Mouse (Mus musculus): ENCODE data around the gene Zfp764. TPM values are rescaled to one million over a fixed set of nuclear protein-coding genes. Genes with fewer than 3 reads are reported as not detected.
A peak's percentile ranks its signal among the peaks of the same experiment; 100 is the strongest.
"Not testable (repeated sequence)": the region's sequence is repeated elsewhere in the genome, so short reads cannot be mapped to it uniquely, and the experiment has no call there.

Zfp764 gene
- 4.2 and 6.3 TPM in 2 replicates for polyA plus RNA-seq (2015; fragmentation: Nextera tagmentation; extraction: Ambion mirVana)

DNA sequence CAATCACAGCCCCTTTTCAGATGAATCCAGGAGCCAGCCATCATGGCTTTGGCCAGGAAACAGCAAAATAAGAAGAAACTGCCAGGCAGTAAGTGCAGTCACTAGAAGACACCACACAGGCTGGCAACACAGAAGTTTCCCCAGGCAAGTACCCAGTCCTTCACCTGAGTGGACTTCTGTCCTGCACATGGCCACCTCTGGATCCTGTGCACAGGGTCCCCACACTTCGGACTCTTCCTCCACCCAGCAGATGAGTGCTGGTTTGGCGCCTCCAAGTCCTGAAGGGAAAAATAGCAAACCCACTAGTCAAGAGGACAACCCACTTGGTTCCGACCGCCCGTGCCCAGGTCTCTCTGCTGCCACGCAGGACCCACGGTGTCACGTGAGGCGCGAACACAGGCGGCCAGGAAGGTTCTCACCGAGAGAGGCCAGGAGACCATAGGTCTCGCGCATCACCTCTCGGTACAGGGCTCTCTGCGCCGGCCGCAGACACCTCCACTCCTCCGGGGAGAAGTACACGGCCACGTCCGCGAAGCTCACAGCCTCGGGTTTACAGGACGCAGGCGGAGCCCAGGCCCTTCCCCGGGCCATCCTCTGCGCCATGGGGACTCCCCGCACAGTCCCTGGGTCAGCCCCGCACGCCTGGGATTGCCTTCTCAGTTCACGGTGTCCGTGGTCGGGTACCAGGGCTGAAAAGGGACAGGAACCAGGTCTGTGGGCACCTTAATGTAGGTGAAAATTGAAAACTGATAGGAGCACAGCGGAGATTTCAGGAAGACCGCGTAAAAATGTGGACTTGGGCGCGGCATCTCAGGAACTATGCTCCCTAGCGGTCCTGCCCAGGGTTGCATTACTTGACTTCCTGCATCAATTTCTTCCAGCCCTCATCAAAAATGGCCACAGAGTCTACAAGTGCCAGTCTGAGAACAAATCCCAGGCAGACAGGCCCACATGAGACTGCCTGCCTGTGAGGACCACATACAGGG is at the start of gene Zfp764:
Zfp764 (minus strand) TSS at position 821 of the 986 bp plus-strand sequence.
- peak within 1 kb of the TSS; percentile 56 for H3K4me3 ChIP-seq (replicated peaks)
- not testable (repeated sequence) for H3K36me3 ChIP-seq; H3K27me3 ChIP-seq (replicated peaks); H3K9me3 ChIP-seq (replicated peaks)
- peak; percentile 92 for ATAC-seq (ENCODE audit: low FRiP score)
- peaks cover 12% of the 10 kb centered on the region for H3K4me1 ChIP-seq
- H3K9ac ChIP-seq (replicated peaks), result peak within 1 kb of the TSS; percentile 69
- H3K27ac ChIP-seq (replicated peaks), result peak within 1 kb of the TSS; percentile 78
- peak within 1 kb of the TSS; percentile 91 for H3K4me2 ChIP-seq
- WGBS, result 6% methylated on average over 40 of the region's 40 CpGs

DNA sequence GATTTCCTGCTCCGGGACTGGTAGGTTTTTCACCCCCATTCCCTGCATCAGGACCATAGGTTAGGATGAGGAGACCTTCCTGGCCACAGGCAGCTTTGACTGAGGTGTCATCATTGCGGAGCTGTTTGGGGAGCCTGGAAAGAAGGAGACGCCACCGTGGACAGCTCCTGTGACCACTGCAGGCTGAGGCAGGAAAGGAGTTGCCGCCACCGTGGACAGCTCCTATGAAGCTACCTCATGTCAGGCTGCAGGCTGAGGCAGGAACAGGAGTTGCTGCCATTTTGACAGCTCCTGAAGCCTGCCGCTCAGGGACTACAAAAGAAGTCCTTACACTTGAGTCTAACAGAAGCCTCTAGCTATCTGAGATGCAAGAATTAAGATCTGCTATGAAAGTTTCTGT is 48.3 kb upstream of the Zfp764 start:
- Histone ChIP-seq H3K9ac (replicated peaks) (no peak overlapping the region), H3K4me1 (peaks cover 35% of the 10 kb centered on the region), H3K9me3 (replicated peaks) (no peaks in the 10 kb centered on the region), H3K27me3 (replicated peaks) (no peaks in the 10 kb centered on the region), H3K4me2 (no peak overlapping the region), H3K36me3 (peaks cover 37% of the 10 kb centered on the region), H3K4me3 (replicated peaks) (no peak overlapping the region), H3K27ac (replicated peaks) (no peak overlapping the region)
- no peak for ATAC-seq (ENCODE audit: low FRiP score)
- WGBS, result 93% methylated on average over 7 of the region's 7 CpGs

DNA sequence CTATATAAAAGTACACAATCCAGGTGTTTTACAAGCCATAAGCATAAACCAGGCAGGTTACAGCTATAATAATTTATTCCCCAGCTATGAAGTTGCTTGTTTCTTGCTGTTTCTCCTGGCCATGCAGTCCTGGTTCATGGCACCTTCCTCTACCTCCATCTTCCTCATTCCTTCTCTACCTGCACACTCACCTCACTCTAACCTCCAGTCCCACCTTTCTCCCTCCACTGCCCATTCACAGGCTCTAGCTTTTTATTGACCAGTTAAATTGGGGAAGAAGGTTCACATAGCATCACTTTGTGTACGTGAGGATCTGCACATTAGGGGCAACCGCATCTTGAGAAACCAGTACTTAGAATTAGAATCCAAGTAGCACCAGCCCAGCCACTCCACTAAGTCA is 46.4 kb upstream of the Zfp764 start:
- H3K4me1 ChIP-seq, result peaks cover 42% of the 10 kb centered on the region
- H3K36me3 ChIP-seq, result peaks cover 30% of the 10 kb centered on the region
- H3K9ac ChIP-seq (replicated peaks), result no peak overlapping the region
- ATAC-seq (ENCODE audit: low FRiP score), result no peak
- H3K27ac ChIP-seq (replicated peaks), result no peak overlapping the region
- H3K27me3 ChIP-seq (replicated peaks), result no peaks in the 10 kb centered on the region
- H3K4me2 ChIP-seq, result no peak overlapping the region
- no peaks in the 10 kb centered on the region for H3K9me3 ChIP-seq (replicated peaks)
- H3K4me3 ChIP-seq (replicated peaks), result no peak overlapping the region
- 93% methylated on average over 2 of the region's 2 CpGs for whole genome bisulfite sequencing

DNA sequence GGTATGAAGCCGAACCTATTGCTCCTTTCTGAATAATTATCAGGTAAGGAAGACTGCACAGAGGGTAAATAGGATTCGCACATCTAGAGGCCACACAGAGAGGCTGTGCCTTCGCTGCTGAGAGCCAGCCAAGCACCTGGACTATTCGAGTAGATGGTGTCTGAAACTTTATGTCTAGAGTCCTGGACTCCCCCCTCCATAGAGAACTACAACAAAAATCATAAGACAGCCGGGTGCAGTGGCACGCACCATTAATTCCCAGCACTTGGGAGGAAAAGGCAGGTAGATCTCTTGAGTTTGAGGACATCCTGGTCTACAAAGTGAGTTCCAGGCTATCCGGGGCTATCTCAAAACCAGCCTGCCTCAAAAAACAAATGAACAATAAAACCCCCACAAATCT is 43.3 kb upstream of the Zfp764 start:
- Histone ChIP-seq H3K9ac (replicated peaks) (peak overlapping the region; percentile 90), H3K4me3 (replicated peaks) (peak overlapping the region; percentile 87), H3K9me3 (replicated peaks) (no peaks in the 10 kb centered on the region), H3K36me3 (peaks cover 25% of the 10 kb centered on the region), H3K4me1 (peaks cover 49% of the 10 kb centered on the region), H3K27ac (replicated peaks) (peak overlapping the region; percentile 94), H3K27me3 (replicated peaks) (no peaks in the 10 kb centered on the region), H3K4me2 (peak overlapping the region; percentile 83)
- ATAC-seq (ENCODE audit: low FRiP score), result no peak
- WGBS, result 76% methylated on average over 7 of the region's 7 CpGs

DNA sequence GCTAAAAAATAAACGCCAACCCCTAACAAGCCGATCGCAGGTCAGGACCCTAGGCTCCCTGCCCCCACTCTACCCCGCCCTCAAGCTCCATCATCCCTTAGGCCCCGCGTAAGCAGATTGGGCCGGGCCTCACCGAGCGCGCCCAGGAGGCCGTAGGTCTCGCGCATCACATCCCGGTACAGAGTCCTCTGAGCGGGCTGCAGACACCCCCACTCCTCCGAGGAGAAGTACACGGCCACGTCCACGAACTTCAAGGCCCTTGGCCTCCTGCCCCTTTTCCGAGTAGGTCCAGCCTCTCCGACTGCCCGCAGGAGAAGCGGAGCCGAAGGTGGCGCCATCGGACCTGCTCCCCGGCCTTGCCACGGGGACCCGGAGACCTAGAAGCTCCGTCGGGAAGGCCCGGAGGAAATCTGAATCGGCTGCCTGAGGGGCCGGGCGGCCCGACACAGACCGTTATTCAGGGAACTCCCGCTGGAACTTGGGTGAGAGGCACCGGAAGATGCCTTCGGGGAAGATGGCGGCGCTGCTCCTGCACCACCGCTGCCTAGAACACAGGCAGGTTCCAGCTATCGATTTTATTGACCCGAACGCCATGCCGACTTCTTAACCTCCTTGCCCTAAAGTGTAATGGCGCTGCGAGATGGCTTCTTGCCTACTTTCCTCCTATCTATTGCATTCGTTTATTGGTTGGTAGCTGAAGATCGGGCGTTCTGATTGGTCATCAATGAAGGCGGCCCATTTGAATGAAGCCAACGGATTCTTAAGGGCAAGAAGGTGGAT is 42.1 kb upstream of the Zfp764 start, which contains the start of gene Zfp689:
Zfp689 (minus strand) TSS at position 638 of the 780 bp plus-strand sequence.
- peak within 1 kb of the TSS; percentile 83 for H3K4me2 ChIP-seq
- ATAC-seq (ENCODE audit: low FRiP score), result peak; percentile 96
- H3K27ac ChIP-seq (replicated peaks), result peak within 1 kb of the TSS; percentile 94
- H3K9ac ChIP-seq (replicated peaks), result peak within 1 kb of the TSS; percentile 90
- peaks cover 49% of the 10 kb centered on the region for H3K4me1 ChIP-seq
- H3K4me3 ChIP-seq (replicated peaks), result peak within 1 kb of the TSS; percentile 87
- H3K9me3 ChIP-seq (replicated peaks), result no peaks in the 10 kb centered on the region
- under 1% methylated on average over 54 of the region's 54 CpGs for WGBS
- H3K27me3 ChIP-seq (replicated peaks), result no peaks in the 10 kb centered on the region
- peaks cover 32% of the 10 kb centered on the region for H3K36me3 ChIP-seq

- 91% methylated on average over 20 of the region's 20 CpGs for WGBS
- no peak overlapping the region for H3K9ac ChIP-seq (replicated peaks)
- H3K27ac ChIP-seq (replicated peaks), result no peak overlapping the region
- H3K9me3 ChIP-seq (replicated peaks), result no peaks in the 10 kb centered on the region
- peaks cover 9% of the 10 kb centered on the region for H3K4me1 ChIP-seq
- H3K36me3 ChIP-seq, result peaks cover 55% of the 10 kb centered on the region
- H3K27me3 ChIP-seq (replicated peaks), result no peaks in the 10 kb centered on the region
- no peak overlapping the region for H3K4me2 ChIP-seq
- no peak overlapping the region for H3K4me3 ChIP-seq (replicated peaks)
- ATAC-seq (ENCODE audit: low FRiP score), result no peak
Measured at GRCm38 (mm10) chr7:127443976-127444375, 37.4 kb upstream of the Zfp764 start.

DNA sequence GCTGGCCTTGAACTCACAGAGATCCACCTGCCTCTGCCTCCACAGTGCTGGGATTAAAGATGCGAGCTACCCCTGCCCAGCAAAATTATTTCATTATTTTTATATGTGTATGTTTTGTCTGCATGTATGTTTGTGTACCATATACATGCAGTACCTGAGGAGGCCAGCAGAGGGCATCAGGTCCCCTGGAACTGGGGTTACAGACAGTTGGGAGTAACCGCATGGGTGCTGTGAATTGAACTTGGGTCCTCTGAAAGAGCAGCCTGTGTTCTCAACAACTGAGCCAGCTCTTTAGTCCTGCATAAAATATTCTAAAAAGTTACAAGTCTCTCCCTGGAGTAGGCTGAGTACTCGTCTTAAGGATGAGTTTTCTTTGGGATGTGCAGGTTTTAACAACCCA is 31.1 kb upstream of the Zfp764 start:
- no peaks in the 10 kb centered on the region for H3K4me1 ChIP-seq
- H3K4me2 ChIP-seq, result no peak overlapping the region
- H3K27me3 ChIP-seq (replicated peaks), result no peaks in the 10 kb centered on the region
- no peak for ATAC-seq (ENCODE audit: low FRiP score)
- no peak overlapping the region for H3K27ac ChIP-seq (replicated peaks)
- no peak overlapping the region for H3K4me3 ChIP-seq (replicated peaks)
- 85% methylated on average over 3 of the region's 3 CpGs for WGBS
- H3K36me3 ChIP-seq, result peaks cover 17% of the 10 kb centered on the region
- no peak overlapping the region for H3K9ac ChIP-seq (replicated peaks)
- H3K9me3 ChIP-seq (replicated peaks), result 0 out of 2 replicates have a peak, but pooled peaks cover 5% of the 10 kb centered on the region

DNA sequence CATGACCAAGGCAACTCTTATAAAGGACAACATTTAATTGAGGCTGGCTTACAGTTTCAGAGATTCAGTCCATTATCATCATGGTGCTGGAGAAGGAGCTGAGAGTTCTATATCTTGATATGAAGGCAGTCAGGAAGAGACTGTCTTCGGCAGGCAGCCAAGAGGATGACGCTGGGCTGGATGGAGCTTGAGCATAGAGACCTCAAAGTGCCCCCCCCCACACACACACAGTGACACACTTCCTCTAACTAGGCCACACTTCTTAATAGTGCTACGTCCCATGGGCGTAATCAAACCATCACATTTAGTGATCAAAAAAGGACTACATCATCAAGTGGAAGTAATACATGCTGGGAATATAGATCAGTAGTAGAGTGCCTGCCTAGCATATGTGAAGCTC is 28.6 kb upstream of the Zfp764 start:
- WGBS, result 88% methylated on average over 4 of the region's 4 CpGs
- H3K9ac ChIP-seq (replicated peaks), result no peak overlapping the region
- H3K27ac ChIP-seq (replicated peaks), result no peak overlapping the region
- no peak overlapping the region for H3K4me3 ChIP-seq (replicated peaks)
- 0 out of 2 replicates have a peak, but pooled peaks cover 5% of the 10 kb centered on the region for H3K9me3 ChIP-seq (replicated peaks)
- no peaks in the 10 kb centered on the region for H3K27me3 ChIP-seq (replicated peaks)
- no peaks in the 10 kb centered on the region for H3K4me1 ChIP-seq
- H3K4me2 ChIP-seq, result no peak overlapping the region
- peaks cover 2% of the 10 kb centered on the region; the same call in 1 of the 2 replicates for H3K36me3 ChIP-seq
- no peak for ATAC-seq (ENCODE audit: low FRiP score)

DNA sequence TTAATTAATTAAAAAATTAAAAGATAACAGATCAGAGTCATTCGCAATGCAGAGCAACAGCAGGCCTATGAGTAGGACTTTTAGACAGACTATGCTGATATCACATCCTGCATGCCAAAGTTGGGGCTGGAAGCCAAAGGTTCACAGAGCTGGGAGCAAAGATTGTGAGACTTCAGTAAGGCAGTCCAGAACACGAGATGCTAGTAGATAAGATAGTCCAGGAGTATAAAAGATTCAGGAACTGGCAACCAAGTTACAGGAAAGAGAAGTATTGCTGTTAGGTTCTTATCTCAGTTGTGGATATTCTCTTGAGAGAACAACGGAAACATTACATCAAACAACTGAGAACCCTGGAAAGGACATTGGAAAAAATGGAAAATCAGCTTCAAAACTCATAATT is 19.7 kb upstream of the Zfp764 start:
- H3K4me3 ChIP-seq (replicated peaks), result no peak overlapping the region
- H3K4me1 ChIP-seq, result peaks cover 8% of the 10 kb centered on the region
- H3K27ac ChIP-seq (replicated peaks), result no peak overlapping the region
- no peak for ATAC-seq (ENCODE audit: low FRiP score)
- no peak overlapping the region for H3K4me2 ChIP-seq
- H3K9ac ChIP-seq (replicated peaks), result no peak overlapping the region
- H3K36me3 ChIP-seq, result no peaks in the 10 kb centered on the region
- WGBS, result 78% methylated on average over 3 of the region's 3 CpGs
- H3K27me3 ChIP-seq (replicated peaks), result 0 out of 2 replicates have a peak, but pooled peaks cover 5% of the 10 kb centered on the region
- H3K9me3 ChIP-seq (replicated peaks), result no peaks in the 10 kb centered on the region

- no peak overlapping the region for H3K4me2 ChIP-seq
- H3K36me3 ChIP-seq, result no peaks in the 10 kb centered on the region
- 0 out of 2 replicates have a peak, but pooled peaks cover 5% of the 10 kb centered on the region for H3K27me3 ChIP-seq (replicated peaks)
- 83% methylated on average over 2 of the region's 2 CpGs for WGBS
- H3K4me3 ChIP-seq (replicated peaks), result no peak overlapping the region
- H3K9ac ChIP-seq (replicated peaks), result no peak overlapping the region
- ATAC-seq (ENCODE audit: low FRiP score), result no peak
- H3K4me1 ChIP-seq, result peaks cover 12% of the 10 kb centered on the region
- no peaks in the 10 kb centered on the region for H3K9me3 ChIP-seq (replicated peaks)
- no peak overlapping the region for H3K27ac ChIP-seq (replicated peaks)
Measured at GRCm38 (mm10) chr7:127425911-127426310, 19.3 kb upstream of the Zfp764 start.

DNA sequence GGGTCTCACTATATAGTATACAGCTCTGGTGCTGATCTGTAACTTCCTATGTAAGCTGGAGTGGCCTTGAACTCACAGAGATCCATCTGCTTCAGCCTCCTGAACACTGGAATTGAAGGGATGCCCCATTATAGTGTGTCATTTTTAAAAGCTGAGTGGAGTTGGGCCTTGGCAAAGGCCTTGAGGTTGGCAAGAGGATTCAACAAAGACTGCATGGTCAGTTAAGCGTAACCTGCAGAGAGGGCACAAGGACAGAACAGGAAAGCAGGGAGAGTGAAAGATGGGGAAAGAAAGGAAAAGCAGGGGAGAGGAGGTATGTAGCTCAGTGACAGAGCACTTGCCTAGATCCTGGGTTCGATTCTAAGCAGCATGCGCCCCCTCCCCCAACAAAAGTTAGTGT is 18.7 kb upstream of the Zfp764 start:
- 86% methylated on average over 3 of the region's 3 CpGs for WGBS
- Histone ChIP-seq H3K27me3 (replicated peaks) (0 out of 2 replicates have a peak, but pooled peaks cover 5% of the 10 kb centered on the region), H3K9ac (replicated peaks) (no peak overlapping the region), H3K4me2 (no peak overlapping the region), H3K9me3 (replicated peaks) (no peaks in the 10 kb centered on the region), H3K36me3 (no peaks in the 10 kb centered on the region), H3K27ac (replicated peaks) (no peak overlapping the region), H3K4me1 (peaks cover 16% of the 10 kb centered on the region), H3K4me3 (replicated peaks) (no peak overlapping the region)
- ATAC-seq (ENCODE audit: low FRiP score), result no peak

Measured in neural tube, embryonic 15.5 days (tissue).